Mouse (Mus musculus) intestine, embryonic 14.5 days (tissue): Measurements from ENCODE around the gene Gga1. TPM values are rescaled to one million over a fixed set of nuclear protein-coding genes. Genes with fewer than 3 reads are reported as not detected.

Experiments used
- ATAC-seq: fragments of 200-750 bp; cut with Nextera tagmentation; replicated peaks from 2 replicates; pipeline ENCODE4 v1.8.0; 2017; ENCODE audit warnings: low read depth, moderate number of reproducible peaks, moderate TSS enrichment, moderate library complexity; ENCODE audit not compliant: low FRiP score, low TSS enrichment
- DNase-seq: peaks from one replicate; pipeline ENCODE4 v3.0.0-alpha.2; 2018; ENCODE audit warnings: low spot score
- H3K27ac ChIP-seq: fragments of 300-500 bp; sonication (generic); 2 replicates; pipeline ENCODE4 v1.5.1; 2014; ENCODE audit warnings: low read depth, mild to moderate bottlenecking, control low read depth
- H3K27me3 ChIP-seq: fragments of 300-500 bp; sonication (generic); replicated peaks from 2 replicates; pipeline ENCODE4 v1.6.1; 2014; ENCODE audit warnings: low read length, control low read depth; ENCODE audit not compliant: control insufficient read depth, insufficient read depth
- H3K36me3 ChIP-seq: fragments of 300-500 bp; sonication (generic); 2 replicates; pipeline ENCODE4 v1.6.1; 2014; ENCODE audit warnings: low read length, control low read depth; ENCODE audit not compliant: control insufficient read depth, insufficient read depth
- H3K4me1 ChIP-seq: fragments of 300-500 bp; sonication (generic); replicated peaks from 2 replicates; pipeline ENCODE4 v1.6.1; 2014; ENCODE audit warnings: low read length, control low read depth, mixed read lengths; ENCODE audit not compliant: control insufficient read depth, insufficient read depth
- H3K4me2 ChIP-seq: fragments of 300-500 bp; sonication (generic); 2 replicates; pipeline ENCODE4 v1.6.1; 2014; ENCODE audit warnings: low read length
- H3K4me3 ChIP-seq: fragments of 300-500 bp; sonication (generic); 2 replicates; pipeline ENCODE4 v1.5.1; 2014; ENCODE audit warnings: low read depth, low read length, control low read depth, mixed read lengths
- H3K9ac ChIP-seq: fragments of 300-500 bp; sonication (generic); 2 replicates; pipeline ENCODE4 v1.6.1; 2014; ENCODE audit warnings: mild to moderate bottlenecking, low read length
- H3K9me3 ChIP-seq: fragments of 300-500 bp; sonication (generic); 2 replicates; pipeline ENCODE4 v1.6.1; 2016; ENCODE audit warnings: low read length, control low read depth; ENCODE audit not compliant: control insufficient read depth
- WGBS: fragments of 180-500 bp; shearing (Covaris S2); extraction: QIAGEN DNeasy Blood & Tissue Kit; methylation state at CpG from one replicate; pipeline ENCODE4 v1.1.7; 2014; 5-methylcytosine and 5-hydroxymethylcytosine counted together
- polyA plus RNA-seq: library from polyadenylated mRNA; unstranded; fragments of >200 nt; fragmentation: Nextera tagmentation; extraction: Ambion mirVana; gene quantifications from 2 replicates; pipeline ENCODE4 v1.2.1, GENCODE M21; 2014

Gga1 gene
- 38.1 and 44.4 TPM in 2 replicates for polyA plus RNA-seq

DNA sequence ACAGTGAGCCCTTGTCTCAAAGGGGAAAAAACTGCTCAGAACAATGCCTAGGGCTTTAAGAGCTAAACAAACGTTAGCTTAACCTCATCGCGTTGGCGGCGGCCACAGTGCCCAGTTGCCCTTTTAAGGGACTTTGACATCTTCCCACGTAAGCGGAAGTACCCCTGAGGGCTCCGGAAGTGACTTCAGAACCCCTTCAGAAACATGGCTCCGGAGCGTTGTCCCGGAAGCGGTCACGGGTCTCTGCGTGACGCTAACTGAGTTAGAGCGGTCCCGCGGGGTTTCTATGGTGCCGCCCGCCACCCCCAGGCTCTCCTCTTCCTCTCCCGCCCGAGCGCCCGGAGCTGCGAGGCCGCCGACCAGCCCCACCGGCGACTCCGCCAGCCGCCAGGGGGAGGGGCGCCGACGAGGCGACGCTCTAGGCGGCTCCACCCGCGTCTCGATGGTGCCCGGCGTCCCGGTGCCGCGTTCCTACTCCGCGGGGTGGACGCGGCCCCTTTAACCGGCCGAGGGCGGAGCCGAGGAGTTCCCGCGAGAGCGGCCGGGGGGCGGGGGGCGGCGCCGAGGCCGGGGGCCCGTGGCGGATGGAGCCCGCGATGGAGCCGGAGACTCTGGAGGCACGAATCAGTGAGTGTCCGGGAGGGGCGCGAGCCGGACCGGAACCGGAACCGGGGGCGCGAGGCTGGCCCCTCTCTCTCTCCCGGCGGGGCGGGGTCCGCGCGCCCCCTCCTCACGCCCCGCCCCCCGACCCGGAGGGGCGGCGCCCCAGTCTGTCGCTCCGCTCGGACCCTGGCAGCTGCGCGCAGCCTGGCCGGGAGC lies at the start of gene Gga1:
Gene Gga1, plus strand, starts transcription at position 200 of the 819 bp plus-strand sequence.
- H3K9me3 ChIP-seq = no peaks in the 10 kb centered on the region
- H3K27me3 ChIP-seq = no peaks in the 10 kb centered on the region
- ATAC-seq (peak; percentile 90), DNase-seq (peak; percentile 97)
- peak within 1 kb of the TSS; percentile 84 for H3K9ac ChIP-seq
- peaks cover 28% of the 10 kb centered on the region for H3K4me1 ChIP-seq
- H3K36me3 ChIP-seq = peaks cover 19% of the 10 kb centered on the region
- H3K4me2 ChIP-seq = peak within 1 kb of the TSS; percentile 79
- 1% methylated on average over 81 of the region's 95 CpGs for WGBS
- H3K27ac ChIP-seq = peak within 1 kb of the TSS; percentile 99
- peak within 1 kb of the TSS; percentile 71 for H3K4me3 ChIP-seq

DNA sequence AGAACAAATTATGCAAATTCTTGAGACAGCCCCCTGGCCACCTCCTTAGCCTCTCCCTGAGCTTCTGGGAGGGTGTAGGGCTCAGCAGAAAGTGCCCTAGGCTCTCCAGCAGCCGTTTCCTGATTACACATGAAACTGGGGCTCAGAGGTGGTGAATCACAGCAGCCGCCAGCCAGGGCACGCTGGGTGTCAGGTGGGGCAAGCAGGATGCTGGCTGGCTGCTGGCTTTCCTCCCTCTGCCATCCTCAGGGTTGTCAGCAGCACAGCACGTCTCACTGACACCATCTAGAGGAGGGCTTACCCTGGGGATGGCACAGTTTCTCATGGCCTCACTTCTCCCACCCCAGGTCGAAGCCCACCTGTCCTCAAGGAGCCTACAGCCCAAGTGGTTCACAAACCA lies 48.7 kb upstream of the Gga1 start:
- Histone ChIP-seq H3K4me2 (no peak overlapping the region), H3K9ac (no peak overlapping the region), H3K36me3 (no peaks in the 10 kb centered on the region), H3K4me3 (no peak overlapping the region), H3K9me3 (no peaks in the 10 kb centered on the region), H3K27ac (no peak overlapping the region), H3K4me1 (peaks cover 25% of the 10 kb centered on the region), H3K27me3 (no peaks in the 10 kb centered on the region)
- ATAC-seq (no peak), DNase-seq (peak; percentile 57)
- WGBS = 23% methylated on average over 5 of the region's 5 CpGs

DNA sequence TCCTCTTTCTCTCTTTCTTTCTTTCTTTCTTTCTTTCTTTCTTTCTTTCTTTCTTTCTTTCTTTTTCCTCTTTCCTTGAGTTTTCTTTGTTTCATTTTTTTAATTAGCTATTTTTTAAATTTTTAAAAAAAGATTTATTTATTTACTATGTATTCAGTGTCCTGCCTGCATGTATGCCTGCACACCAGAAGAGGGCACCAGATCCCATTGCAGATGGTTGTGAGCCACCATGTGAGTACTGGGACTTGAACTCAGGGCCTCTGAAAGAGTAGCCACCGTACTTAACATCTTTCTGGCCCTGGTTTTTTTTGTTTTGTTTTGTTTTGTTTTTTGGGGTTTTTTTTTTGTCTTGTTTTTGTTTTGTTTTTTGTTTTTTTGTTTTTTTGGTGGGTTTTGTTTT lies 47.4 kb upstream of the Gga1 start:
- no peak overlapping the region for H3K4me3 ChIP-seq
- H3K4me1 ChIP-seq = peaks cover 34% of the 10 kb centered on the region
- H3K36me3 ChIP-seq = no peaks in the 10 kb centered on the region
- no peak overlapping the region for H3K4me2 ChIP-seq
- no peaks in the 10 kb centered on the region for H3K27me3 ChIP-seq
- no peak for DNase-seq
- WGBS = 88% methylated on average over 1 of the region's 1 CpGs
- no peak overlapping the region for H3K9ac ChIP-seq
- no peak for ATAC-seq
- H3K27ac ChIP-seq = no peak overlapping the region
- no peaks in the 10 kb centered on the region for H3K9me3 ChIP-seq

DNA sequence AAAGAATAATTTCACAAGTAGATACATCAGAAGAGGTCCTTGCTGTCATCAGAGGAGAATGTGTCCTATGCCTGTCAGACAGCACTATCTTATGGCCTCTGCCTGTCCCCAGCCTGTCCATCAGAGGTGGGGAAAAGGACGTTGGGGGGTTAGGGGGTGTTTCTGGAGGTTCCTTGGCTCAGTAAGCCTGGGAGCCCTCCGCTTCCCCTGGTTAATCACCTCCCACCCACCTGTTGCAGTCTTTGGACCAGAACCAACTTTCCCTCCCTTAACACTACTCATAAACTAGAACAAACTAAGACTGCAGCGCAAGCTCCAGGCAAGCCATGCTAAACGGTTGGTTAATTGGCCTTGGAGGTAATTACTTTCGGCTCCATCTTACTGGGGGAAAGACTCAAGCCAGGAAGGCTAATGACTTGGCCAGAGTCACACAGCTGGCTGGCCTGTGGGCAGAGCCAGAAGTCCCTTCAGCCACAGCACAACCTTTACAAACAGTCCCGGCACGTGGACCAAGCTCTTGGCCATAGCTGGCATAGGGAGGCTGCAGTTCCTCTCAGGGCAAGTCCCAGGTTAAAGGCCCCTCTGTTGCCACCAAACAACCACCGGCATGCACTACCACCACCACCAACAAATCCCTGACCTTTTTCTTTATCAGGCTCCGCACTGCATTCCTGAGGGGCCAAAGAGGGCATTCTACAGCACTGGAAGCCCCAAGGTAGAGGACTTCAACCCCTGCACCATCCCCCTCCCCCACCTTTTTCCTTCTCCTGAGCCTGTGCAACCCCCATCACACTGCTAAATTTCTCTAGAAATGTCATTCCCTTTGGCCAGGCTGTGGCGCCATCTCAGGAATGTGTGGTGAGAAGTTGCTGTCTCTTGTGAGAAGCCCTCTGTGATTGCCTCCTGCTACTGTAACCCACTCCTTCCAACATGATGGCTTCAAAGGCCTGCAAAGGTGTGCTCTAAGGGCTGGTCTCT lies 46.0 kb upstream of the Gga1 start:
- no peaks in the 10 kb centered on the region for H3K27me3 ChIP-seq
- no peaks in the 10 kb centered on the region for H3K9me3 ChIP-seq
- 55% methylated on average over 10 of the region's 10 CpGs for WGBS
- H3K4me1 ChIP-seq = peaks cover 48% of the 10 kb centered on the region
- H3K4me2 ChIP-seq = no peak overlapping the region; the same call in 1 of the 2 replicates
- DNase-seq (peak; percentile 51), ATAC-seq (no peak)
- no peak overlapping the region for H3K4me3 ChIP-seq
- peak overlapping the region; percentile 91 for H3K27ac ChIP-seq
- H3K36me3 ChIP-seq = no peaks in the 10 kb centered on the region
- H3K9ac ChIP-seq = no peak overlapping the region

DNA sequence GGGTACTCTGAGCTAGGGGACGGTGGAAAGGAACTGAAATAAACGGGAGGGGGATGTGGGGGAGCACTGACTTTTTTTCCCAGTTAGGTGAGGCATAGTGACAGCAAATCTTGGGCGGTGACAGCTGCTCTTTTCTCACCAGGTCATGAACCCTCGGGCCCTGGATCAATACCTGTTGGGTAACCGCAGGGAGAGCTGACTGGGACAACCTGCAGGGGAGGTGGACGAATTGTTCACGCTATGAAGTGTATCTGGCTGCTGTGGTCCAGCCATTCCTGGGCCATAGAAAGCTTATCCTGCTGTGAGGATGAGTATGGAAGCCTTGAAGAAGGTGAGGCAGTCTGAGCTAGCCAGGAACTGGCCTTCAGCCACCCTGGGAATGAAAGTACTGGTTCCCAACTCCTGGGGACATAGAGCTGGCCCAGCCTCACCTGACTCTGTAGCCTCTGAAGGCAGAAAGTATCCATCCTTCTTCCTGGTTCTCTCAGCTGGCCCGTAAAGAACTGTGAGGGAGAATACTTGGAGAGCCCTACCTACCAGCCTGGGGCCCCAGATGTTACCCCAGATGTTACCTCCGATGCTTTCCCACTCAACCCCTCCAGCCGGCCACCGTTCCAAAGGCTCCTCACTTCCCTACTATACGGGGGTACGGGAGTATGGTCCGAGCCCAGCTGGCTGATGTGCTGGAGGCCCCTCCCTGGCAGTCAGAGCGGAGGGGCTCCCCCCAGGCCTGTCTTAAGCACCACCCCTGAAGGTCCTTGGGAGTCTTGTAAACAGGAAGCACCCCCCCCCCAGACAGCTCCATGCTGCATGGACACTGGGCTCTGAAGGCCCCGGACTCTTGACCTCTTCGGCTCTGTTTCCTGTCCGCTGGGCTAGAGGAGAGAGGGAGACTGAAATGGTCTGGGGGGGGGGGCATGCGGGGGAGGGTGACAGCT lies 45.0 kb upstream of the Gga1 start:
- 27% methylated on average over 17 of the region's 19 CpGs for WGBS
- no peak overlapping the region for H3K4me3 ChIP-seq

DNA sequence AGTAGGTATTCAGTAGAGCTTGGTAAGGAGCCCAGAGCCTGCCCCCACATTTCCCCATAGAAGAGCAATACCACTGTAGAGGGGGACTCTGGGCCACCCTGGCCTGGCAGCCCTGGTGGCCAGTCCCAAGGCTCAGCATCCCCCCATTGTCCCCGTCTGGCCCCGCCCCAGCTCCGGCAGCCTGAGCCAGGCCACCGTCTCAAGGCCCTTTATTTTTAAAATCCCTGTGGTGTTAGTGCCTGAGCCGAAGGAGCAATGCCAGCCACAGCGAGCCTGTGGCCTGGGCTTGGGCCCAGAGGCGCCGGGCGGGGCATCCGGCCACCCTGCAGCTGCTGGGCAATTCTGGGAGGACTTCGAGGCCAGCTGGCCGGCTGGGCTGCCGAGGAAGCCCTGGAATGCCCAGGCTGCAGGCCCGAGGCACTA lies 44.3 kb upstream of the Gga1 start:
- peak overlapping the region; percentile 91 for H3K27ac ChIP-seq
- peak overlapping the region; percentile 3 for H3K4me2 ChIP-seq
- H3K4me3 ChIP-seq = no peak overlapping the region
- H3K36me3 ChIP-seq = no peaks in the 10 kb centered on the region
- 20% methylated on average over 14 of the region's 14 CpGs for WGBS
- H3K27me3 ChIP-seq = no peaks in the 10 kb centered on the region
- DNase-seq = peak; percentile 71
- H3K9me3 ChIP-seq = no peaks in the 10 kb centered on the region
- H3K9ac ChIP-seq = peak overlapping the region; percentile 5; the same call in 1 of the 2 replicates
- peaks cover 54% of the 10 kb centered on the region for H3K4me1 ChIP-seq
- ATAC-seq = peak; percentile 32

More for the DNA sequence above, 45.0 kb upstream of the Gga1 start:
- DNase-seq (peak; percentile 59), ATAC-seq (peak; percentile 54)
- Histone ChIP-seq H3K27ac (peak overlapping the region; percentile 91), H3K9ac (peak overlapping the region; percentile 5; the same call in 1 of the 2 replicates), H3K9me3 (no peaks in the 10 kb centered on the region), H3K27me3 (no peaks in the 10 kb centered on the region), H3K4me2 (peak overlapping the region; percentile 3), H3K4me1 (peaks cover 54% of the 10 kb centered on the region), H3K36me3 (no peaks in the 10 kb centered on the region)

DNA sequence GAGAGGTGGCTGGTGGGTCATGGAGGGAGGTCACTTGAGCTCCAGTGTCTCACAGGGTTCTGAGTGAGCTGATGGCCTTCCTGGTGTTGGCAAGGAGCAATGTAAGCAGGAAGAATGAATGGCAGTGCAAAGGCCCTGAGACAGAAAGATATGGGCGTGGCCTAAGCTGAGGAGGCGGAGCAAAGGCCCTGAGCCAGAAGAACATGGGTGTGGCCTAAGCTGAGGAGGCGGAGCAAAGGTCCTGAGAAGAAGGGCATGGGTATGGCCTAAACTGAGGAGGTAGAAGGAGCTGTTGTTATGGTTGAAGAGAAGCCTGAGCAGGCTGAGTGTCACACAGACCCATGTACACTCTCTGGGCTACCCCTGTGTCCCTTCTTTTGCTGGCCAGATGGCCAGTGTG lies 43.4 kb upstream of the Gga1 start:
- Histone ChIP-seq H3K9me3 (no peaks in the 10 kb centered on the region), H3K36me3 (no peaks in the 10 kb centered on the region), H3K4me2 (no peak overlapping the region), H3K9ac (no peak overlapping the region), H3K27me3 (no peaks in the 10 kb centered on the region), H3K27ac (peak overlapping the region; percentile 91; the same call in 1 of the 2 replicates), H3K4me1 (peaks cover 54% of the 10 kb centered on the region), H3K4me3 (no peak overlapping the region)
- DNase-seq (peak; percentile 51), ATAC-seq (no peak)
- 81% methylated on average over 3 of the region's 3 CpGs for WGBS
